Mouse (Mus musculus): ENCODE data around the gene Eci1.

- TF ChIP-seq POLR2A (IDR thresholded peaks at IDR 0.05; ENCODE audit: insufficient read depth, low read depth, low read length) (no peak), CTCF (IDR thresholded peaks at IDR 0.05; ENCODE audit: insufficient read depth, low read depth, low read length) (no peak)
These were observed 57.1 kb downstream of the Eci1 start for GRCm38 (mm10) chr17:24483495-24483894.
